Comparison of ENCODE assay signal across 32 mouse cellular contexts in genomic region chr7:91674401-91674800, GRCm38 (mm10).
"Had no signal": no experiment of that assay in that cellular context is flagged by ENCODE, and none has a peak within 500 bp of the region (broad histone marks: within the 10 kb centered on the region; RNA-seq: fewer than 3 reads in every experiment).

No protein-coding gene starts in this region.

- ATAC-seq: liver, embryonic 12.5 days; liver, postnatal 0 days; lung, postnatal 0 days; midbrain, embryonic 13.5 days; midbrain, embryonic 15.5 days; midbrain, embryonic 16.5 days had no signal

- H3K27me3 ChIP-seq: limb, embryonic 12.5 days; limb, embryonic 13.5 days; limb, embryonic 15.5 days; liver, embryonic 12.5 days; liver, embryonic 13.5 days; liver, embryonic 15.5 days; lung, embryonic 15.5 days; megakaryocyte, embryonic 14.5 days; midbrain, embryonic 12.5 days; midbrain, embryonic 13.5 days; midbrain, embryonic 15.5 days; neural tube, embryonic 12.5 days had no signal

- H3K36me3 ChIP-seq: limb, embryonic 10.5 days; limb, embryonic 12.5 days; limb, embryonic 13.5 days; limb, embryonic 15.5 days; liver, embryonic 12.5 days; liver, embryonic 13.5 days; liver, embryonic 15.5 days; lung, embryonic 15.5 days; midbrain, embryonic 10.5 days; midbrain, embryonic 12.5 days; midbrain, embryonic 13.5 days; midbrain, embryonic 15.5 days; neural tube, embryonic 12.5 days had no signal

- H3K4me3 ChIP-seq: limb, embryonic 10.5 days; limb, embryonic 12.5 days; limb, embryonic 13.5 days; limb, embryonic 15.5 days; liver, embryonic 12.5 days; liver, embryonic 13.5 days; liver, embryonic 15.5 days; lung, embryonic 15.5 days; megakaryocyte, embryonic 14.5 days; midbrain, embryonic 10.5 days; midbrain, embryonic 12.5 days; midbrain, embryonic 13.5 days; midbrain, embryonic 15.5 days; myocyte; neural tube, embryonic 12.5 days had no signal

- H3K4me2 ChIP-seq: limb, embryonic 12.5 days; limb, embryonic 13.5 days; limb, embryonic 15.5 days; liver, embryonic 11.5 days; liver, embryonic 12.5 days; liver, embryonic 13.5 days; liver, embryonic 15.5 days; lung, embryonic 14.5 days; lung, embryonic 15.5 days; midbrain, embryonic 11.5 days; midbrain, embryonic 12.5 days; midbrain, embryonic 13.5 days; midbrain, embryonic 15.5 days; neural tube, embryonic 12.5 days had no signal

- H3K4me1 ChIP-seq: limb, embryonic 10.5 days; limb, embryonic 12.5 days; limb, embryonic 13.5 days; limb, embryonic 15.5 days; liver, embryonic 12.5 days; liver, embryonic 13.5 days; liver, embryonic 15.5 days; lung, embryonic 15.5 days; midbrain, embryonic 10.5 days; midbrain, embryonic 12.5 days; midbrain, embryonic 13.5 days; midbrain, embryonic 15.5 days; neural tube, embryonic 12.5 days had no signal

- H3K27ac ChIP-seq: limb, embryonic 10.5 days; limb, embryonic 12.5 days; limb, embryonic 13.5 days; limb, embryonic 15.5 days; liver, embryonic 12.5 days; liver, embryonic 13.5 days; liver, embryonic 14.5 days; liver, embryonic 15.5 days; lung, embryonic 15.5 days; macrophage; midbrain, embryonic 10.5 days; midbrain, embryonic 12.5 days; midbrain, embryonic 13.5 days; midbrain, embryonic 15.5 days; neural tube, embryonic 12.5 days had no signal

- H3K9me3 ChIP-seq: limb, embryonic 10.5 days; limb, embryonic 12.5 days; limb, embryonic 13.5 days; limb, embryonic 15.5 days; liver, embryonic 12.5 days; liver, embryonic 13.5 days; liver, embryonic 15.5 days; lung, embryonic 15.5 days; megakaryocyte, embryonic 14.5 days; midbrain, embryonic 10.5 days; midbrain, embryonic 12.5 days; midbrain, embryonic 13.5 days; midbrain, embryonic 15.5 days; neural tube, embryonic 12.5 days had no signal

- H3K9ac ChIP-seq: limb, embryonic 12.5 days; limb, embryonic 13.5 days; limb, embryonic 15.5 days; liver, embryonic 12.5 days; liver, embryonic 13.5 days; liver, embryonic 14.5 days; liver, embryonic 15.5 days; liver, postnatal 0 days; lung, embryonic 14.5 days; lung, embryonic 15.5 days; midbrain, embryonic 12.5 days; midbrain, embryonic 13.5 days; midbrain, embryonic 15.5 days; neural tube, embryonic 12.5 days had no signal

- DNase-seq: left cerebral cortex, postnatal 4 days; liver; liver, embryonic 13.5 days; liver, postnatal 0 days; lung, adult 18-20 months; lung, adult 2 months; lung, embryonic 14.5 days; lung, postnatal 10 days; lung, postnatal 14 days; lung, postnatal 36 days; lung, postnatal 4 days; midbrain, embryonic 14.5 days had no signal
